Mouse (Mus musculus): Measurements from ENCODE around the gene Sec14l2. TPM values are rescaled to one million over a fixed set of nuclear protein-coding genes. Genes with fewer than 3 reads are reported as not detected.

The Sec14l2 gene
- total RNA-seq (2021): 1 to 10 TPM; 1.2 TPM
- long read RNA-seq, experiment 1, partial matches to known transcripts: 0 of 1 reads
- long read RNA-seq, experiment 1, other reads (novel, unspliced or antisense): 1 of 1 reads
- long read RNA-seq, experiment 2: 0 reads

- DNase-seq: no peak
- intact Hi-C loops (cut with DNase I): no loop called here
These were observed at the start of gene Sec14l2 for GRCm38 (mm10) chr11:4122742-4123579. TSS of gene Sec14l2 (minus strand) at chr11:4123415.

- intact Hi-C loops (cut with DNase I): no loop called here
- DNase-seq: no peak
These were observed 43.4 kb upstream of the Sec14l2 start for GRCm38 (mm10) chr11:4166467-4167090.

- no peak for DNase-seq
- intact Hi-C loops (cut with DNase I): no loop called here
These were observed 41.5 kb upstream of the Sec14l2 start for GRCm38 (mm10) chr11:4164701-4165100.

GRCm38 (mm10) chr11:4160758-4161480, 37.7 kb upstream of the Sec14l2 start:
- intact Hi-C loops (cut with DNase I): loop anchor here (1.0 kb wide), 1 partner anchor 26 kb away; the partner anchor contains the start of gene Rnf215
- DNase-seq: no peak

- peak; percentile 95 to 97 for DNase-seq
- intact Hi-C loops (cut with DNase I): loop anchor here (1.0 kb wide), 1 partner anchor 25 kb away; the partner anchor contains the start of gene Rnf215
These were observed 36.8 kb upstream of the Sec14l2 start, which contains the start of the genes Ccdc157 and Sf3a1 for GRCm38 (mm10) chr11:4159808-4160708. TSS of gene Ccdc157 (minus strand) at chr11:4160293. TSS of gene Sf3a1 (plus strand) at chr11:4160350.

GRCm38 (mm10) chr11:4158676-4159075, 35.5 kb upstream of the Sec14l2 start:
- intact Hi-C loops (cut with DNase I): no loop called here
- DNase-seq: no peak

- intact Hi-C loops (cut with DNase I): no loop called here
- no peak for DNase-seq
These were observed 32.4 kb upstream of the Sec14l2 start for GRCm38 (mm10) chr11:4155641-4156040.

- intact Hi-C loops (cut with DNase I): no loop called here
- DNase-seq: no peak
These were observed 30.5 kb upstream of the Sec14l2 start for GRCm38 (mm10) chr11:4153694-4154093.

GRCm38 (mm10) chr11:4149886-4150285, 26.7 kb upstream of the Sec14l2 start:
- DNase-seq: no peak
- intact Hi-C loops (cut with DNase I): no loop called here

- intact Hi-C loops (cut with DNase I): no loop called here
- DNase-seq: no peak
These were observed 25.4 kb upstream of the Sec14l2 start for GRCm38 (mm10) chr11:4148536-4149156.

GRCm38 (mm10) chr11:4148120-4148519, 24.9 kb upstream of the Sec14l2 start:
- intact Hi-C loops (cut with DNase I): no loop called here
- DNase-seq: no peak

GRCm38 (mm10) chr11:4147098-4147497, 23.9 kb upstream of the Sec14l2 start:
- peak in 1 of 2 experiments; percentile 44 for DNase-seq
- intact Hi-C loops (cut with DNase I): no loop called here

- DNase-seq: no peak
- intact Hi-C loops (cut with DNase I): no loop called here
These were observed 23.2 kb upstream of the Sec14l2 start for GRCm38 (mm10) chr11:4146381-4146780.

GRCm38 (mm10) chr11:4143281-4144062, 20.3 kb upstream of the Sec14l2 start:
- intact Hi-C loops (cut with DNase I): no loop called here

GRCm38 (mm10) chr11:4142352-4142751, 19.1 kb upstream of the Sec14l2 start:
- DNase-seq: no peak
- intact Hi-C loops (cut with DNase I): no loop called here

More at GRCm38 (mm10) chr11:4143281-4144062, 20.3 kb upstream of the Sec14l2 start:
- no peak for DNase-seq

GRCm38 (mm10) chr11:4141505-4141904, 18.3 kb upstream of the Sec14l2 start:
- intact Hi-C loops (cut with DNase I): no loop called here

GRCm38 (mm10) chr11:4138964-4139363, 15.7 kb upstream of the Sec14l2 start:
- no peak for DNase-seq
- intact Hi-C loops (cut with DNase I): no loop called here

More at GRCm38 (mm10) chr11:4141505-4141904, 18.3 kb upstream of the Sec14l2 start:
- DNase-seq: no peak
